Mouse (Mus musculus) liver, embryonic 15.5 days (tissue): ENCODE data around the gene Ribc1. TPM values are rescaled to one million over a fixed set of nuclear protein-coding genes. Genes with fewer than 3 reads are reported as not detected.
A peak's percentile ranks its signal among the peaks of the same experiment; 100 is the strongest.

ENCODE experiments used
- ATAC-seq: fragments of 200-750 bp; cut with Nextera tagmentation; 2 replicates; pipeline ENCODE4 v1.8.0; 2017; ENCODE audit warnings: moderate number of reproducible peaks, mild to moderate bottlenecking, moderate library complexity; ENCODE audit not compliant: insufficient read depth
- H3K27ac ChIP-seq: fragments of 300-500 bp; sonication (generic); replicated peaks from 2 replicates; pipeline ENCODE4 v1.5.1; 2015; ENCODE audit warnings: mild to moderate bottlenecking, inconsistent platforms
- H3K27me3 ChIP-seq: fragments of 300-500 bp; sonication (generic); 2 replicates; pipeline ENCODE4 v1.6.1; 2015; ENCODE audit warnings: mild to moderate bottlenecking, inconsistent platforms
- H3K36me3 ChIP-seq: fragments of 300-500 bp; sonication (generic); replicated peaks from 2 replicates; pipeline ENCODE4 v1.6.1; 2015; ENCODE audit warnings: moderate library complexity, mild to moderate bottlenecking, inconsistent platforms
- H3K4me1 ChIP-seq: fragments of 300-500 bp; sonication (generic); replicated peaks from 2 replicates; pipeline ENCODE4 v1.6.1; 2015; ENCODE audit warnings: inconsistent platforms
- H3K4me2 ChIP-seq: fragments of 300-500 bp; sonication (generic); 2 replicates; pipeline ENCODE4 v1.6.1; 2015; ENCODE audit warnings: moderate library complexity, mild to moderate bottlenecking, inconsistent platforms
- H3K4me3 ChIP-seq: fragments of 300-500 bp; sonication (generic); replicated peaks from 2 replicates; pipeline ENCODE4 v1.5.1; 2015; ENCODE audit warnings: mild to moderate bottlenecking, inconsistent platforms
- H3K9ac ChIP-seq: fragments of 300-500 bp; sonication (generic); 2 replicates; pipeline ENCODE4 v1.6.1; 2015; ENCODE audit warnings: moderate library complexity, mild to moderate bottlenecking, inconsistent platforms
- H3K9me3 ChIP-seq: fragments of 300-500 bp; sonication (generic); replicated peaks from 2 replicates; pipeline ENCODE4 v1.6.1; 2016; ENCODE audit warnings: inconsistent platforms
- WGBS: fragments of 180-500 bp; shearing (Covaris S2); methylation state at CpG from one replicate; pipeline ENCODE4 v1.1.7; 2015; ENCODE audit warnings: mixed read lengths; ENCODE audit not compliant: insufficient replicate concordance; 5-methylcytosine and 5-hydroxymethylcytosine counted together
- polyA plus RNA-seq: library from polyadenylated mRNA; unstranded; fragments of >200 nt; fragmentation: Nextera tagmentation; extraction: Ambion mirVana; gene quantifications from 2 replicates; pipeline ENCODE4 v1.2.1, GENCODE M21; 2015

Ribc1 gene
- polyA plus RNA-seq, 1 experiment from 2014 or later: 1.9 TPM

DNA sequence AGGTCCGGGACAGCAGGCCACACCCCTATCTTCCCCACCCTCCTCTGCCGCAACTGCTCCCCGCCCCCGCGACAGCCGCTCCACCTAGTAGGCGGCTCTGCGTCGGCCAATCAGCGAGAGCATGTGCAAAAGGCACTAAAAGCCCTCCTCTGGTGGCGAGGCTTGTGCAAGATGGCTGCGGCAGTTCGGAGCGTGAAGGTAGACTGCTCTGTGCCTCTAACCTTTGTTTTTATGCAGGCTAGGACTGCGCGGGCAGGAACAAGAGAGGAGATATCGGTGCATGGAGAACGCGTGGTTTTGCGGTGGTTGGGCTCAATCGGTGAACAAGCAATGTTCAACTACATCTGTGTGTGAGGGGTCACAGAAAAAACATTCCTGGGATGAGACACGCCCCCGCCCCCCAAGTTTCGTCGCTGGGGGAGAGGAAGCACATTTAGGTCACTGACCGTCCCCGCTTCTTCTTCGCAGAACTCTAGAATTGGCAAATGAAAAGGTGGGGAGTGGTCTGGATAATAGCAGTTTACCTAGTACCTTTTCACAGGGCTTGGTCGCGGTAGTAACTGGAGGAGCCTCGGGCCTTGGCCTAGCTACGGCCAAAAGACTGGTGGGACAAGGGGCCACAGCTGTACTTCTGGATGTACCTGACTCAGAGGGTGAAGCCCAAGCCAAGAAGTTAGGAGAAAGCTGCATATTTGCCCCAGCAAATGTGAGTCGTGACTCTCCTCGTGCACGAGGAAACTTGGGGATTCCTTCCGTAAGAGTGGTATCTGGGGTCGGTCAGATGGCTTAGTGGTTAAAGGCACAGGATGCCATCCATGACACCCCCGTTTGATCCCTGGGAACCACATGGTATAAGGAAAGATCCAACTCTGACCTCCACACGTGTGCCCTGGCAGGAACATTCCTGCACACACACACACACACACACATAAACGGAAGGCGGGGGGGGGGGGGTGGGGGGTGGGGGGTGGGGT is 14.1 kb downstream of the Ribc1 start, which contains the start of gene Hsd17b10:
Gene Hsd17b10 (plus strand): TSS at position 109 of the 974 bp plus-strand sequence.
- peak; percentile 98 for ATAC-seq
- H3K4me2 ChIP-seq: peak within 1 kb of the TSS; percentile 80
- WGBS: 18% methylated on average over 41 of the region's 41 CpGs
- H3K4me3 ChIP-seq: peak within 1 kb of the TSS; percentile 60
- peak within 1 kb of the TSS; percentile 70 for H3K27ac ChIP-seq
- peaks cover 22% of the 10 kb centered on the region for H3K27me3 ChIP-seq
- H3K36me3 ChIP-seq: 0 out of 2 replicates have a peak, but pooled peaks cover 7% of the 10 kb centered on the region
- H3K4me1 ChIP-seq: peaks cover 9% of the 10 kb centered on the region
- no peaks in the 10 kb centered on the region for H3K9me3 ChIP-seq
- H3K9ac ChIP-seq: peak within 1 kb of the TSS; percentile 51

GRCm38 (mm10) chrX:152001182-152001684 is 14.9 kb downstream of the Ribc1 start:
- Histone ChIP-seq H3K36me3 (0 out of 2 replicates have a peak, but pooled peaks cover 7% of the 10 kb centered on the region), H3K4me3 (peak overlapping the region; percentile 60), H3K4me2 (peak overlapping the region; percentile 80), H3K27ac (peak overlapping the region; percentile 70; the same call in 1 of the 2 replicates), H3K9me3 (no peaks in the 10 kb centered on the region), H3K9ac (peak overlapping the region; percentile 42; the same call in 1 of the 2 replicates), H3K27me3 (peaks cover 27% of the 10 kb centered on the region), H3K4me1 (peaks cover 9% of the 10 kb centered on the region)
- ATAC-seq: peak; percentile 23
- WGBS: 20% methylated on average over 9 of the region's 9 CpGs

GRCm38 (mm10) chrX:151999006-151999710 is 16.9 kb downstream of the Ribc1 start:
- no peak overlapping the region for H3K4me2 ChIP-seq
- no peak overlapping the region for H3K9ac ChIP-seq
- WGBS: 54% methylated on average over 4 of the region's 4 CpGs
- H3K36me3 ChIP-seq: 0 out of 2 replicates have a peak, but pooled peaks cover 3% of the 10 kb centered on the region
- no peak overlapping the region for H3K27ac ChIP-seq
- H3K4me1 ChIP-seq: peaks cover 9% of the 10 kb centered on the region
- no peak for ATAC-seq
- peaks cover 39% of the 10 kb centered on the region for H3K27me3 ChIP-seq
- no peak overlapping the region for H3K4me3 ChIP-seq
- H3K9me3 ChIP-seq: no peaks in the 10 kb centered on the region

Other genes with a start within 250 kb of the Ribc1 start
- 13.4 and 15.8 TPM in 2 replicates for gene Huwe1, start 215.5 kb downstream of the Ribc1 start, polyA plus RNA-seq
- gene Hsd17b10, start 14.4 kb downstream of the Ribc1 start, polyA plus RNA-seq: 106 and 113 TPM in 2 replicates
- 47.7 and 48.6 TPM in 2 replicates for gene Smc1a, start 133 bp upstream of the Ribc1 start, polyA plus RNA-seq
- gene Iqsec2, start 128.0 kb upstream of the Ribc1 start, polyA plus RNA-seq: 1.2 and 1.3 TPM in 2 replicates
- 19.6 and 24.4 TPM in 2 replicates for gene Kdm5c, start 216.7 kb upstream of the Ribc1 start, polyA plus RNA-seq